Mouse (Mus musculus) brain, embryonic 18.5 days (tissue): ENCODE results near the gene P4htm.
"Not testable (repeated sequence)": the region's sequence is repeated elsewhere in the genome, so short reads cannot be mapped to it uniquely, and the experiment has no call there.

Experiments
- DNase-seq: peaks from one replicate; pipeline ENCODE4 v3.0.0-alpha.2; 2012; ENCODE audit warnings: low read depth, low spot score

Gene P4htm

GRCm38 (mm10) chr9:108596998-108597764, at the start of gene P4htm:
P4htm (minus strand) TSS chr9:108597667.
- no peak for DNase-seq

GRCm38 (mm10) chr9:108639825-108640224, 42.4 kb upstream of the P4htm start:
- DNase-seq: no peak

GRCm38 (mm10) chr9:108635415-108635814, 37.9 kb upstream of the P4htm start:
- DNase-seq: no peak

GRCm38 (mm10) chr9:108633846-108634245, 36.4 kb upstream of the P4htm start:
- no peak for DNase-seq

GRCm38 (mm10) chr9:108632375-108632774, 34.9 kb upstream of the P4htm start:
- no peak for DNase-seq

- no peak for DNase-seq
These were observed 34.3 kb upstream of the P4htm start for GRCm38 (mm10) chr9:108631631-108632256.

- DNase-seq: no peak
These were observed 33.2 kb upstream of the P4htm start for GRCm38 (mm10) chr9:108630683-108631082.

- DNase-seq: no peak
These were observed 30.7 kb upstream of the P4htm start for GRCm38 (mm10) chr9:108628141-108628540.

- no peak for DNase-seq
These were observed 29.0 kb upstream of the P4htm start for GRCm38 (mm10) chr9:108626498-108626897.

- no peak for DNase-seq
These were observed 19.8 kb upstream of the P4htm start for GRCm38 (mm10) chr9:108617301-108617700.

GRCm38 (mm10) chr9:108611488-108611887, 14.0 kb upstream of the P4htm start:
- DNase-seq: no peak

- DNase-seq: no peak
These were observed 11.4 kb upstream of the P4htm start for GRCm38 (mm10) chr9:108608889-108609288.

- not testable (repeated sequence) for DNase-seq
These were observed 10.5 kb upstream of the P4htm start for GRCm38 (mm10) chr9:108607929-108608328.

GRCm38 (mm10) chr9:108601986-108602385, 4.5 kb upstream of the P4htm start:
- DNase-seq: no peak

GRCm38 (mm10) chr9:108600011-108600410, 2.5 kb upstream of the P4htm start:
- no peak for DNase-seq

- DNase-seq: no peak
These were observed 1.6 kb upstream of the P4htm start for GRCm38 (mm10) chr9:108599021-108599566.

GRCm38 (mm10) chr9:108594354-108594753, 3.1 kb downstream of the P4htm start:
- DNase-seq: no peak

- DNase-seq: no peak
These were observed 6.0 kb downstream of the P4htm start for GRCm38 (mm10) chr9:108591462-108591861.

GRCm38 (mm10) chr9:108589229-108589628, 8.2 kb downstream of the P4htm start:
- no peak for DNase-seq

- DNase-seq: peak; percentile 90
These were observed 9.8 kb downstream of the P4htm start for GRCm38 (mm10) chr9:108587571-108588180.

GRCm38 (mm10) chr9:108579344-108579690, 18.1 kb downstream of the P4htm start:
- no peak for DNase-seq

GRCm38 (mm10) chr9:108578545-108579343, 18.7 kb downstream of the P4htm start, which contains the start of gene Wdr6:
Wdr6 (minus strand) TSS chr9:108578739.
- DNase-seq: peak; percentile 93
